8 mouse cellular contexts compared by ENCODE assay signal in the genomic region with DNA sequence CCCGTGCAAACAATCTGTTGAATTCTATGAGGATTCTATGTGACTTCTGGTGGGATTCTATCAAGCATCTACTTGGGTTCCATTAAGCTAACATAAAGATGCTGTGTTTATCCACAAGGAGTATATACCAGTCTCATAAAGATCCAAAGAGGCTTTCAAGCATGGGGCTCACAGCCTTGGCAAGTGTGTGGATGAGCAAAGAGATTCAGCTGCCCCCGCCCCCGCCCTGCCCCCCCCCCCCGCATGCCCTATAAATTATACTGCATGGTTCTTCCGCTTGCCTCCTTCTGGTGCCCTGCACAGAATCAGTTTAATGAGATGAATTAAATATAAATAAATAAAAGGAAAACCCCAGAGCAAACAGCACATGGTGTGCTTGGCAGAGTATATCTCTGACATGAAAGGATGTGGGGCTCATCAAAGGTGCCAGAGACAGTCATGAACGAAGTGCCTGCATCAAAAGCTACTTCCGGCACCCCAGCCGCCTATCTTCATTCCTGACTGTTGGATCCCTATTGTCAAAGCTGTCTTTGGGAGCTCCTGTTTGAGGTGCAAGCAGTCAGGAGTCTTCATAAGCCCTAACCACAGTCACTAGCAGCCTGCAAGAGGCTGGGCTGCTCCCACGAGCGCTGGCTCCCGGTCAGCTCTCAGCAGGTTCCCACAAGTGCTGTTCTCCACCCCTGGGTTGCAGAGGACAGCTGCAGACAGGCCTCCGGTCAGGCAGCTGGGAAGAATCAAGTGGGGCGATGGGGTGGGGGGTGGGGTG. TPM values are rescaled to one million over a fixed set of nuclear protein-coding genes. Genes with fewer than 3 reads are reported as not detected.
DNase-seq lines count a peak whose midpoint lies in the region.

No protein-coding gene starts in this region.

- intact Hi-C loops in heart, postnatal 25 days (cut with DNase I), result no loop called here

- DNase-seq in cerebellum, postnatal 25 days, result peak; percentile 38 to 52
- no peak for DNase-seq in cerebellum, adult 9-10 months
- peak; percentile 43 to 60 for DNase-seq in urinary bladder, adult 18-20 months (ENCODE audit: low spot score in 2 of 2)
- no peak for DNase-seq in urinary bladder, postnatal 25 days (ENCODE audit: low spot score)
- peak; percentile 53 for DNase-seq in heart, postnatal 25 days (ENCODE audit: low spot score)
- peak; percentile 38 for DNase-seq in mesoderm, embryonic 11.5 days (ENCODE audit: low read depth, low spot score)
- DNase-seq in right cerebral cortex, postnatal 4 days, result no peak
- no peak for DNase-seq in cerebellum, adult 11-12 months

RNA-seq across cellular contexts. Expression of gene Sdc1, which starts 46.5 kb away (rescaled TPM):
- 1 to 10 TPM; 7.2 TPM for total RNA-seq in heart, postnatal 25 days (2021)

Comparison
In these comparisons a context has a peak if more than half of its experiments do, and no peak if none do; other contexts are left out.
1. DNase-seq: peak in cerebellum, postnatal 25 days (2 of 2), urinary bladder, adult 18-20 months (2 of 2), heart, postnatal 25 days (single experiment) and mesoderm, embryonic 11.5 days (single experiment); none in cerebellum, adult 9-10 months (single experiment), urinary bladder, postnatal 25 days (single experiment), right cerebral cortex, postnatal 4 days (single experiment) and cerebellum, adult 11-12 months (single experiment).